Mouse (Mus musculus): ENCODE results near the gene Snx29. TPM values are rescaled to one million over a fixed set of nuclear protein-coding genes. Genes with fewer than 3 reads are reported as not detected.
"Not testable (repeated sequence)": the region's sequence is repeated elsewhere in the genome, so short reads cannot be mapped to it uniquely, and the experiment has no call there.

Gene Snx29
- total and polyA plus RNA-seq, 2 experiments, result 2.0 to 10.3 TPM

DNA sequence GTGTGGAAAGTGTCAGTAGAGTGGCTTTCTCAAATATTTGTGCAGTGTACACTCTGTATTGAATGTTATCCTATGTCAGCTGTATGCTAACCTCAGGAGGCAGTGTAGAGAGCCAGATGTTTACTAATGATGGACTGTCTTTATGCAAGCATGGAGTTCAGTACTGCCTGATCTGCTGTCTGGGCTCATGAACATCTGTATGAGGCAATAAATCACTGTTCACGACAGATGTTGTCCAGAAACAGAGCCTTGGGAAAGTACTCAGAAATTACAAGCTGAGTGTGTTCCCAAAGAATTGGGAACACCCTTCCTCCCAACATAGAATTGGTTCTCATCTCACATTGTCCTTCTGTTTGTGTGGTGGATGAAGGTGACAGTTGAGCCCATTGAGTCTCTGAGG lies 121.9 kb downstream of the Snx29 start:
- H3K4me1 ChIP-seq (ENCODE audit: control insufficient read depth, insufficient read depth, low read length), result no peaks in the 10 kb centered on the region
- no peak overlapping the region for H3K27ac ChIP-seq (replicated peaks; ENCODE audit: insufficient read depth, low read depth, low read length)
- no peaks in the 10 kb centered on the region for H3K79me2 ChIP-seq (ENCODE audit: control insufficient read depth, insufficient read depth, low read length)
- TF ChIP-seq CTCF (IDR thresholded peaks at IDR 0.05; ENCODE audit: low read depth, low read length) (no peak), POLR2A (IDR thresholded peaks at IDR 0.05; ENCODE audit: extremely low read depth, insufficient read depth, low read length) (no peak)
- 80% methylated on average over 1 of the region's 1 CpGs for WGBS
- no peak for DNase-seq (ENCODE audit: extremely low read depth, low read depth, low spot score)
- H3K27me3 ChIP-seq (ENCODE audit: control insufficient read depth, insufficient read depth, low read length), result no peaks in the 10 kb centered on the region
- peaks cover 30% of the 10 kb centered on the region for H3K36me3 ChIP-seq (ENCODE audit: control insufficient read depth, insufficient read depth, low read length)
- no peak overlapping the region for H3K9ac ChIP-seq (ENCODE audit: low read depth, low read length)
- H3K4me3 ChIP-seq (ENCODE audit: insufficient read depth, low read depth, low read length), result no peak overlapping the region

DNA sequence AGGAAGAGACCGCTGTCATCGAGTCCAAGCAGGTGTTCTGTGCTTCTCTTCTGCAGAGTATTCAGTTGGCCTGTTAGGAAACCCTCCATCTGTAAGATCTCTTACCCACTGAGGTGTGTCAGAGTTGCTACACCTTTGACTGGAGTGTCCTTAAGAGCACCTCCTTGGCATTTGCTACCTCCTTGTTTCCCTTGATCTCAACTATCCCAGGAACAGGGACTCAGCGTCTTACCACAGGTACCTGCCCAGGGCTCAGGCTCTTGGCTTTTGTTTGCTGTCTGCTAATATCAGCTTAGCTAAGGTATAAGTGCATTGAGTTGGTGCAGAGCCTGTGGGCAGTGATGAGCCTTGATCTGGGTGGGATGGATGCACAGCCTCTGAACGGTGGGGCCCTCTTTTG lies 124.3 kb downstream of the Snx29 start:
- Histone ChIP-seq H3K79me2 (ENCODE audit: control insufficient read depth, insufficient read depth, low read length) (no peaks in the 10 kb centered on the region), H3K9ac (ENCODE audit: low read depth, low read length) (no peak overlapping the region), H3K27ac (replicated peaks; ENCODE audit: insufficient read depth, low read depth, low read length) (no peak overlapping the region), H3K27me3 (ENCODE audit: control insufficient read depth, insufficient read depth, low read length) (no peaks in the 10 kb centered on the region), H3K4me1 (ENCODE audit: control insufficient read depth, insufficient read depth, low read length) (no peaks in the 10 kb centered on the region), H3K4me3 (ENCODE audit: insufficient read depth, low read depth, low read length) (no peak overlapping the region), H3K36me3 (ENCODE audit: control insufficient read depth, insufficient read depth, low read length) (peaks cover 33% of the 10 kb centered on the region)
- no peak for DNase-seq (ENCODE audit: extremely low read depth, low read depth, low spot score)
- TF ChIP-seq CTCF (IDR thresholded peaks at IDR 0.05; ENCODE audit: low read depth, low read length) (no peak), POLR2A (IDR thresholded peaks at IDR 0.05; ENCODE audit: extremely low read depth, insufficient read depth, low read length) (no peak)
- 95% methylated on average over 4 of the region's 4 CpGs for WGBS

DNA sequence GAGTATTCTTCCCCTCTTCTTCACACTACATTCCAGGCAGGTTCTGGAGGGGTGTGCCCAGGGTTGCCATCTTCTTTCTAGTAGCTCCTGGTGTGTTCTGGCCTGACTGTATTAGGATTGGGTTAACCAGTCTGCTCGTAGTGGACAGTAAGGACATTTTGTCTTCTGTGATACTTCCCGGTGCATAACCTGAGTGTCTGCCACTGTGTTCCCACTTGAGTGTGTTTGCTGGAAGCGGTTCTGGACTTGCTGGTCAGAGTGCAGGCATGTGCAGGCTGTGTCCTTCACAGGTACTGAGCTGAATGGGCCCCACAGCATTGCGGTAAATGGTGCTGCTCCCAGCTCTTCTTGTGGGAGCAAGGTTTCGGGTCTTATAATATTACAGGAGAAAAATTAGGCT lies 125.2 kb downstream of the Snx29 start:
- TF ChIP-seq POLR2A (IDR thresholded peaks at IDR 0.05; ENCODE audit: extremely low read depth, insufficient read depth, low read length) (no peak), CTCF (IDR thresholded peaks at IDR 0.05; ENCODE audit: low read depth, low read length) (no peak)
- DNase-seq (ENCODE audit: extremely low read depth, low read depth, low spot score), result no peak
- 98% methylated on average over 5 of the region's 5 CpGs for WGBS
- Histone ChIP-seq H3K4me1 (ENCODE audit: control insufficient read depth, insufficient read depth, low read length) (no peaks in the 10 kb centered on the region), H3K27ac (replicated peaks; ENCODE audit: insufficient read depth, low read depth, low read length) (no peak overlapping the region), H3K4me3 (ENCODE audit: insufficient read depth, low read depth, low read length) (no peak overlapping the region), H3K36me3 (ENCODE audit: control insufficient read depth, insufficient read depth, low read length) (peaks cover 35% of the 10 kb centered on the region), H3K79me2 (ENCODE audit: control insufficient read depth, insufficient read depth, low read length) (no peaks in the 10 kb centered on the region), H3K9ac (ENCODE audit: low read depth, low read length) (no peak overlapping the region), H3K27me3 (ENCODE audit: control insufficient read depth, insufficient read depth, low read length) (no peaks in the 10 kb centered on the region)

DNA sequence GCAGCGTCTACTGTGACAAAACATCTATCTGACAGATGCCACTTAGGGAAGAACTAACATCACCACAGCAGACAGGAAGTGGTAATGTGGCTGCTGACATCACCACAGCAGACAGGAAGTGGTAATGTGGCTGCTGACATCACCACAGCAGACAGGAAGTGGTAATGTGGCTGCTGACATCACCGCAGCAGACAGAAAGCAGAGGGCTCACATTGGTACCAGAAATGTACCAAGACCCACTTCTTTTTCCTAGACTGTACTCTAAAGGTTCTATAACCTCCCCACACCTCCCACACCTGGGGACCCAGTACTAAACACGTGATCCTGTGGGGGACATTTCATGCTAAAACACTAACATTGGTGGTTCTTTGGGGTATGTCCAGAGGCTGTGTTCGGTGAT lies 126.0 kb downstream of the Snx29 start:
- H3K4me3 ChIP-seq (ENCODE audit: insufficient read depth, low read depth, low read length); H3K4me1 ChIP-seq (ENCODE audit: control insufficient read depth, insufficient read depth, low read length); H3K27ac ChIP-seq (replicated peaks; ENCODE audit: insufficient read depth, low read depth, low read length); H3K79me2 ChIP-seq (ENCODE audit: control insufficient read depth, insufficient read depth, low read length); H3K27me3 ChIP-seq (ENCODE audit: control insufficient read depth, insufficient read depth, low read length); H3K9ac ChIP-seq (ENCODE audit: low read depth, low read length); DNase-seq (ENCODE audit: extremely low read depth, low read depth, low spot score): not testable (repeated sequence)
- WGBS, result 94% methylated on average over 4 of the region's 4 CpGs
- peaks cover 42% of the 10 kb centered on the region for H3K36me3 ChIP-seq (ENCODE audit: control insufficient read depth, insufficient read depth, low read length)

DNA sequence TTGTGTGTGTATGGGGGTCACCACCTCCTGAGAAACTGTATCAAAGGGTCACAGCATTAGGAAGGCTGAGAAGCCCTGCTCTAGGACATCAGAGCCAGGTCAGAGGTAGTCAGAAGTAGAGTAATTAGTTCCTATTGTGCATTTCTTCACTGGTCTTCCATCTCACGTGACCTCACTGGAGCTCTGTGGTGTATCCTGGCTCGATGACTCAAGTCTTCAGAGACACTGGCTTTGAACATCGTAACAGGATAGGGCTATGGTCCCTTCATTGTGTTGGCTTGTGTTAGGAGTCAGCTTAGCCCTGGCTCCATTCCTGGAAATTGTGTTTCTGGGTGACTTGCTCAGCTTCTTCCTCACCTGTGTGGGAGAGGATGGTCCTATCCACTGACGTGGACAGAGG lies 126.6 kb downstream of the Snx29 start:
- TF ChIP-seq POLR2A (IDR thresholded peaks at IDR 0.05; ENCODE audit: extremely low read depth, insufficient read depth, low read length) (no peak), CTCF (IDR thresholded peaks at IDR 0.05; ENCODE audit: low read depth, low read length) (no peak)
- Histone ChIP-seq H3K27ac (replicated peaks; ENCODE audit: insufficient read depth, low read depth, low read length) (no peak overlapping the region), H3K36me3 (ENCODE audit: control insufficient read depth, insufficient read depth, low read length) (peaks cover 48% of the 10 kb centered on the region), H3K4me1 (ENCODE audit: control insufficient read depth, insufficient read depth, low read length) (no peaks in the 10 kb centered on the region), H3K4me3 (ENCODE audit: insufficient read depth, low read depth, low read length) (no peak overlapping the region), H3K27me3 (ENCODE audit: control insufficient read depth, insufficient read depth, low read length) (no peaks in the 10 kb centered on the region), H3K79me2 (ENCODE audit: control insufficient read depth, insufficient read depth, low read length) (no peaks in the 10 kb centered on the region), H3K9ac (ENCODE audit: low read depth, low read length) (no peak overlapping the region)
- 92% methylated on average over 4 of the region's 4 CpGs for WGBS
- no peak for DNase-seq (ENCODE audit: extremely low read depth, low read depth, low spot score)

DNA sequence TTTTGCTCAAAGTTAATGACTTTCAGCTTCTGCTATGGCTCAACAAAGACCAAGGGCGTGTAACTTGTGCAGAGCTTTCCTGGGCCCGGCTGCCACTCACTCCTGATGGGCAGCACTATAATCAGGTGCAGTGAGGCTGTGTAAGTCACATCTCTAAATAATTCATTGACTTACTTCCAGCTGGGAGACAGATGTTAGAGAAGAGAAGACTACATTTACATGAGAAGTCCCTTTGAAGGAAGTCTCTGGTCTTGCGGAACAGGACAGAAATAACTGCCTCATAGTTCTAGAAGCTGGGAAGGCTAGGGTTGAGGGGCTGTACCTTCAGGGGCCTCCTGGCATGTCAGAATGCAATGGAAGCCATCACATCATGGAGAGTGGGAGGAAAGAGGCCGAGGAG lies 127.9 kb downstream of the Snx29 start:
- WGBS, result 98% methylated on average over 4 of the region's 4 CpGs
- H3K27me3 ChIP-seq (ENCODE audit: control insufficient read depth, insufficient read depth, low read length), result no peaks in the 10 kb centered on the region
- DNase-seq (ENCODE audit: extremely low read depth, low read depth, low spot score), result no peak
- H3K27ac ChIP-seq (replicated peaks; ENCODE audit: insufficient read depth, low read depth, low read length), result no peak overlapping the region
- TF ChIP-seq CTCF (IDR thresholded peaks at IDR 0.05; ENCODE audit: low read depth, low read length) (no peak), POLR2A (IDR thresholded peaks at IDR 0.05; ENCODE audit: extremely low read depth, insufficient read depth, low read length) (no peak)
- H3K4me1 ChIP-seq (ENCODE audit: control insufficient read depth, insufficient read depth, low read length), result no peaks in the 10 kb centered on the region
- H3K36me3 ChIP-seq (ENCODE audit: control insufficient read depth, insufficient read depth, low read length), result peaks cover 48% of the 10 kb centered on the region
- no peak overlapping the region for H3K9ac ChIP-seq (ENCODE audit: low read depth, low read length)
- no peak overlapping the region for H3K4me3 ChIP-seq (ENCODE audit: insufficient read depth, low read depth, low read length)
- no peaks in the 10 kb centered on the region for H3K79me2 ChIP-seq (ENCODE audit: control insufficient read depth, insufficient read depth, low read length)
